Mouse (Mus musculus) MEL (cell line): Measurements from ENCODE around the gene Ptrh2.

ENCODE experiments used
- CHD1 ChIP-seq: IDR thresholded peaks from 2 replicates; pipeline ENCODE4 v1.6.1; 2012; ENCODE audit warnings: low read depth, mild to moderate bottlenecking, inconsistent platforms, low read length, improper control_type of control experiment
- CHD2 ChIP-seq: IDR thresholded peaks from 2 replicates; pipeline ENCODE4 v1.6.1; 2011; ENCODE audit warnings: low read length, improper control_type of control experiment
- CTCF ChIP-seq, 3 experiments: IDR thresholded peaks in 2 of 3; conservative IDR thresholded peaks in 1 of 3; 2 replicates each; pipeline ENCODE4 v1.5.1; 2011 to 2012; ENCODE audit warnings: low read length in 3 of 3, low read depth in 2 of 3, mild to moderate bottlenecking in 2 of 3, improper control_type of control experiment in 1 of 3, inconsistent platforms in 1 of 3, mixed read lengths in 1 of 3, moderate library complexity in 1 of 3; ENCODE audit not compliant: control insufficient read depth in 1 of 3, insufficient read depth in 1 of 3, poor library complexity in 1 of 3, severe bottlenecking in 1 of 3
- EP300 ChIP-seq, 2 experiments: IDR thresholded peaks; 2 replicates each; pipeline ENCODE4 v1.6.1; 2011; ENCODE audit warnings: improper control_type of control experiment in 2 of 2, low read length in 2 of 2, low read depth in 1 of 2, mild to moderate bottlenecking in 1 of 2
- GATA1 ChIP-seq: IDR thresholded peaks from 2 replicates; pipeline ENCODE4 v1.6.1; 2011; ENCODE audit warnings: low read depth, low read length, improper control_type of control experiment
- MAZ ChIP-seq: IDR thresholded peaks from 2 replicates; pipeline ENCODE4 v1.6.1; 2012; ENCODE audit warnings: low read depth, mild to moderate bottlenecking, inconsistent platforms, low read length, improper control_type of control experiment
- ZC3H11A ChIP-seq: IDR thresholded peaks from 2 replicates; pipeline ENCODE4 v1.6.1; 2012; ENCODE audit warnings: low read depth, mild to moderate bottlenecking, inconsistent platforms, low read length, improper control_type of control experiment
- ZMIZ1 ChIP-seq: IDR thresholded peaks from 2 replicates; pipeline ENCODE4 v1.6.1; 2012; ENCODE audit warnings: low read depth, mild to moderate bottlenecking, inconsistent platforms, low read length, improper control_type of control experiment, moderate library complexity
- ZNF384 ChIP-seq: IDR thresholded peaks from 2 replicates; pipeline ENCODE4 v1.6.1; 2012; ENCODE audit warnings: low read depth, mild to moderate bottlenecking, inconsistent platforms, low read length, improper control_type of control experiment

DNA sequence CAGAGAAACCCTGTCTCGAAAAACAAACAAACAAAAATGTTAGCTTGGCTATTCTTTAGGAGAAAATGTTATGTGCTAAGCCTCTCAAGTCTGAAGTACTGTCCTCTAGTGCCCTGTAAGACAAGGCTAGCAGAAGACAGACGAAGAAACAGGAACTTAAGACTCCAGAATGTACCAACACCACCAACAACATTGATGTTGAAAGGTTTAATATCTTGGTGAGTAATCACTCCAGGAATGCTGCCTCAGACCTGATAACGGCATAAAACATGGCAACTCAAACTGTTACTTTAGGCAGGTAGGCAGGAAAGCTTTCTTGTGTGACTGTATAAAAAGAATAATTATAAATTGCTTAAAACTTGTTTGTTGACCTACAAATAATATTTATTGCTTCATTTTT is 40.2 kb downstream of the Ptrh2 start:
- no peak for TF ChIP-seq MAZ
- no peak for TF ChIP-seq CHD1
- TF ChIP-seq ZC3H11A = no peak
- TF ChIP-seq GATA1 = peak; percentile 67
- TF ChIP-seq CTCF (IDR thresholded peaks at IDR 0.05 in 2 of 3, conservative IDR thresholded peaks at IDR 0.05 in 1 of 3; ENCODE audit: control insufficient read depth in 1 of 3, insufficient read depth in 1 of 3, low read depth in 2 of 3, low read length in 3 of 3, poor library complexity in 1 of 3, severe bottlenecking in 1 of 3) = no peak
- no peak for TF ChIP-seq ZNF384
- no peak for TF ChIP-seq ZMIZ1
- peak; percentile 51 to 72 for TF ChIP-seq EP300 (IDR thresholded peaks at IDR 0.05; ENCODE audit: low read depth in 1 of 2, low read length in 2 of 2)
- TF ChIP-seq CHD2 = no peak
